Mouse (Mus musculus) liver, adult 2 months (tissue): ENCODE results near the gene Glis2. TPM values are rescaled to one million over a fixed set of nuclear protein-coding genes. Genes with fewer than 3 reads are reported as not detected.

Source experiments
- DNase-seq: peaks from one replicate; pipeline ENCODE4 v3.0.0-alpha.2; 2011; ENCODE audit warnings: low read depth, low spot score; ENCODE audit errors: extremely low read depth
- H3K27ac ChIP-seq: fragments of 200-500 bp; replicated peaks from 2 replicates; pipeline ENCODE4 v1.5.1; 2012; ENCODE audit warnings: low read depth, mild to moderate bottlenecking, control low read depth, inconsistent platforms, low read length; ENCODE audit not compliant: insufficient read depth
- H3K27me3 ChIP-seq: fragments of 200-500 bp; 2 replicates; pipeline ENCODE4 v1.6.1; 2012; ENCODE audit warnings: mild to moderate bottlenecking, moderate library complexity, low read length, inconsistent platforms; ENCODE audit not compliant: control insufficient read depth, insufficient read depth
- H3K36me3 ChIP-seq: fragments of 200-500 bp; 2 replicates; pipeline ENCODE4 v1.6.1; 2012; ENCODE audit warnings: low read length, inconsistent platforms; ENCODE audit not compliant: control insufficient read depth, insufficient read depth
- H3K4me1 ChIP-seq: fragments of 200-500 bp; 2 replicates; pipeline ENCODE4 v1.6.1; 2011; ENCODE audit warnings: low read length; ENCODE audit not compliant: control insufficient read depth, insufficient read depth
- H3K4me3 ChIP-seq: fragments of 200-500 bp; 2 replicates; pipeline ENCODE4 v1.5.1; 2011; ENCODE audit warnings: low read depth, mild to moderate bottlenecking, control low read depth, low read length, moderate library complexity; ENCODE audit not compliant: insufficient read depth
- H3K79me2 ChIP-seq: fragments of 200-500 bp; 2 replicates; pipeline ENCODE4 v1.6.1; 2012; ENCODE audit warnings: inconsistent platforms, mild to moderate bottlenecking, low read length, moderate library complexity; ENCODE audit not compliant: control insufficient read depth, insufficient read depth
- H3K9ac ChIP-seq: fragments of 200-500 bp; 2 replicates; pipeline ENCODE4 v1.6.1; 2012; ENCODE audit warnings: low read depth, mild to moderate bottlenecking, control low read depth, inconsistent platforms, low read length
- CTCF ChIP-seq: fragments of 200-500 bp; IDR thresholded peaks from 2 replicates; pipeline ENCODE4 v1.5.1; 2011; ENCODE audit warnings: low read depth, low read length, control low read depth
- POLR2A ChIP-seq: fragments of 200-500 bp; IDR thresholded peaks from 2 replicates; pipeline ENCODE4 v1.6.1; 2011; ENCODE audit warnings: low read length, control low read depth; ENCODE audit not compliant: insufficient read depth; ENCODE audit errors: extremely low read depth
- WGBS: fragments of 180-500 bp; shearing (Covaris S2); methylation state at CpG from one replicate; pipeline ENCODE4 v1.1.7; 2018; 5-methylcytosine and 5-hydroxymethylcytosine counted together
- polyA plus RNA-seq: library from polyadenylated mRNA; depleted of rRNA; stranded (reverse); fragments of >200 nt; gene quantifications from 2 replicates; pipeline ENCODE4 v1.2.3, GENCODE M21; 2012; rRNA removed
- total RNA-seq: library from RNA; depleted of rRNA; stranded (reverse); fragments of >200 nt; gene quantifications from 2 replicates; pipeline ENCODE4 v1.2.3, GENCODE M21; 2014; rRNA removed

The Glis2 gene
- total and polyA plus RNA-seq, 2 experiments: 0.55 to 2.5 TPM

DNA sequence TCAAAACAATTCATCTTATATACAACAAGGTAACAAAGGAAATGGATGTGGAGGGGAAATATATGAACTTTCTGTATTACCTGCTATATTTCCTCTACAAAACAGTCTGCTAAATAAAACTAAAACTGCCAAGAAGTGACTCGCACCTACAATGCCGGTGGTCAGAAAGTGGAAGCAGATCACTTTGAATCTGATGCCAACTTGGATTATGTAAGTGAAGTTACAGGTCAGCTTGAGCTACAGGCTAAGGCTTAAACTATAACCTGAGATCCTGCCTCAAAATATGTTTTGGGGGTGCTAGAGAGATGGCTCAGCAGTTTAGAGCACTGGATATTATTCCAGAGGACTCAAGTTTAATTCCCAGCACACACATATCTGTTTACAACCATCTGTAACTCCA, 71.2 kb downstream of the Glis2 start:
- H3K4me3 ChIP-seq: no peak overlapping the region
- TF ChIP-seq CTCF (no peak), POLR2A (no peak)
- no peak overlapping the region for H3K9ac ChIP-seq
- DNase-seq: peak; percentile 67
- 19% methylated on average over 2 of the region's 2 CpGs for WGBS
- no peaks in the 10 kb centered on the region for H3K4me1 ChIP-seq
- H3K79me2 ChIP-seq: no peaks in the 10 kb centered on the region
- H3K27me3 ChIP-seq: no peaks in the 10 kb centered on the region
- H3K36me3 ChIP-seq: peaks cover 5% of the 10 kb centered on the region; the same call in 1 of the 2 replicates
- H3K27ac ChIP-seq: no peak overlapping the region

- no peaks in the 10 kb centered on the region for H3K4me1 ChIP-seq
- peaks cover under 1% of the 10 kb centered on the region; the same call in 1 of the 2 replicates for H3K36me3 ChIP-seq
- WGBS: 45% methylated on average over 3 of the region's 3 CpGs
- H3K27me3 ChIP-seq: no peaks in the 10 kb centered on the region
- no peak overlapping the region for H3K27ac ChIP-seq
- no peak overlapping the region for H3K4me3 ChIP-seq
- TF ChIP-seq CTCF: peak; percentile 93
- TF ChIP-seq POLR2A: no peak
- no peak overlapping the region for H3K9ac ChIP-seq
- no peaks in the 10 kb centered on the region for H3K79me2 ChIP-seq
- peak; percentile 69 for DNase-seq
These were observed 72.8 kb downstream of the Glis2 start for GRCm38 (mm10) chr16:4667190-4667808.

DNA sequence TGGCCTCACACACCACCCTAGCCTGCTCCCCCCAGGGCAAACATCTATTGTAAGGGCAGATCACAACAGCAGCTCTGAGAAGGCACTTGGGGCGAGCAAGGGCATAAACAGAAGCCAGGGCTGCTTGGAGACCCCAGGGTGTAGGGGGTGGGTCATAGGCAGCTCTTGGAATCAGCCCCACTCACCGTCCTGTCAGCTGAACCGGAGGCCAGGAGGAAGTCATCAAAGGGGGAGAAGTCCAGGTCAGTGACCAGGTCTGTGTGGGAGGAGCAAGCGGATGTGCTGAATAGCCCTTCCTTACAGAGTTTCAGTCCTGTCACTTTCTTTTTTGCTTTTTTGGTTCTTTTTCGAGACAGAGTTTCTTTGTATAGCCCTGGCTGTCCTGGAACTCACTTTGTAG, 75.8 kb downstream of the Glis2 start:
- Histone ChIP-seq H3K4me1 (no peaks in the 10 kb centered on the region), H3K27me3 (no peaks in the 10 kb centered on the region), H3K27ac (no peak overlapping the region), H3K4me3 (no peak overlapping the region), H3K9ac (no peak overlapping the region), H3K79me2 (no peaks in the 10 kb centered on the region; the same call in 1 of the 2 replicates), H3K36me3 (peaks cover 7% of the 10 kb centered on the region; the same call in 1 of the 2 replicates)
- DNase-seq: peak; percentile 72
- TF ChIP-seq CTCF: no peak
- no peak for TF ChIP-seq POLR2A
- WGBS: 30% methylated on average over 5 of the region's 5 CpGs

DNA sequence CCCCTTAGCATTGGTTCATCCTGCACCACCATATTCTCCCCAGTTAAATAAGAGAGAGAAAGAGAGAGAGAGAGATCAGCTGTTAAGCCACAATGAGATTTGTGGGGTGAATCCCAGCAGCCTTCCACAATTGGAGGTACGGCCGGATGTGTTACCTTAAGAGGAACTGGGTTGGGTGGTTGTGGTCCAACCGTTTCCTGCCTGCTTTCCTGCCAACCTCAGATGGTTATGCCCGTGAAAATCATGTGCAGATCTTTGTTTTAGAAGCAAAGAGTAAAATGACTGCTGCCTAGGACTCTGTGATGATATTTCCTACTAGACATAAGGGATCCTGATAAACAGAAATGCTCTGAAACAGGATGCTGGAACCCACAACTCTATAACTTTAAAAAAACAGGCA, 79.6 kb downstream of the Glis2 start:
- TF ChIP-seq POLR2A (no peak), CTCF (no peak)
- WGBS: 78% methylated on average over 4 of the region's 4 CpGs
- Histone ChIP-seq H3K27ac (no peak overlapping the region), H3K4me3 (no peak overlapping the region), H3K36me3 (peaks cover 10% of the 10 kb centered on the region; the same call in 1 of the 2 replicates), H3K4me1 (peaks cover 4% of the 10 kb centered on the region; the same call in 1 of the 2 replicates), H3K27me3 (no peaks in the 10 kb centered on the region), H3K9ac (no peak overlapping the region), H3K79me2 (peaks cover 7% of the 10 kb centered on the region; the same call in 1 of the 2 replicates)
- DNase-seq: no peak

Other genes with a start within 250 kb of the Glis2 start
- gene Adcy9, start 174.2 kb upstream of the Glis2 start, total RNA-seq: 23.0 and 24.5 TPM in 2 replicates
- 10.0 and 15.0 TPM in 2 replicates for gene Adcy9, start 174.2 kb upstream of the Glis2 start, polyA plus RNA-seq
- 2.1 and 2.7 TPM in 2 replicates for gene Srl, start 52.9 kb upstream of the Glis2 start, total RNA-seq
- gene Srl, start 52.9 kb upstream of the Glis2 start, polyA plus RNA-seq: 0.50 and 0.66 TPM in 2 replicates
- 3.2 and 3.8 TPM in 2 replicates for gene Tfap4, start 34.9 kb upstream of the Glis2 start, total RNA-seq
- 2.5 and 2.8 TPM in 2 replicates for gene Tfap4, start 34.9 kb upstream of the Glis2 start, polyA plus RNA-seq
- 36.8 and 41.7 TPM in 2 replicates for gene Pam16, start 30.3 kb downstream of the Glis2 start, total RNA-seq
- 10.8 and 13.5 TPM in 2 replicates for gene Pam16, start 30.3 kb downstream of the Glis2 start, polyA plus RNA-seq
- 4.0 and 5.1 TPM in 2 replicates for gene Vasn, start 45.2 kb downstream of the Glis2 start, total RNA-seq
- 12.6 and 18.0 TPM in 2 replicates for gene Vasn, start 45.2 kb downstream of the Glis2 start, polyA plus RNA-seq
- 76.3 and 81.0 TPM in 2 replicates for gene Dnaja3, start 45.3 kb downstream of the Glis2 start, total RNA-seq
- 37.7 and 43.1 TPM in 2 replicates for gene Dnaja3, start 45.3 kb downstream of the Glis2 start, polyA plus RNA-seq
- 6.1 and 8.5 TPM in 2 replicates for gene Coro7, start 85.1 kb downstream of the Glis2 start, total RNA-seq
- gene Coro7, start 85.1 kb downstream of the Glis2 start, polyA plus RNA-seq: 17.3 and 22.7 TPM in 2 replicates
- 10.0 and 11.2 TPM in 2 replicates for gene Nmral1, start 124.6 kb downstream of the Glis2 start, total RNA-seq
- gene Nmral1, start 124.6 kb downstream of the Glis2 start, polyA plus RNA-seq: 4.8 and 7.8 TPM in 2 replicates
- 40.7 and 52.9 TPM in 2 replicates for gene Hmox2, start 131.6 kb downstream of the Glis2 start, total RNA-seq
- gene Hmox2, start 131.6 kb downstream of the Glis2 start, polyA plus RNA-seq: 25.4 and 28.3 TPM in 2 replicates
- gene Cdip1, start 195.6 kb downstream of the Glis2 start, total RNA-seq: 46.2 and 47.4 TPM in 2 replicates
- 101 and 116 TPM in 2 replicates for gene Cdip1, start 195.6 kb downstream of the Glis2 start, polyA plus RNA-seq
- not detected in 2 replicates for gene 4930562C15Rik, start 240.7 kb downstream of the Glis2 start, total RNA-seq
- gene 4930562C15Rik, start 240.7 kb downstream of the Glis2 start, polyA plus RNA-seq: not detected in 2 replicates